Mouse (Mus musculus) G1E-ER4 (cell line): ENCODE results near the gene Pard3. TPM values are rescaled to one million over a fixed set of nuclear protein-coding genes. Genes with fewer than 3 reads are reported as not detected.

Source experiments
- GATA1 ChIP-seq: IDR thresholded peaks from one replicate; pipeline ENCODE4 v1.8.0; 2012; ENCODE audit warnings: low read length, inconsistent platforms
- polyA plus RNA-seq: library from polyadenylated mRNA; stranded (reverse); fragments of >175 nt; gene quantifications from 2 replicates; pipeline ENCODE4 v1.2.3, GENCODE M21; 2012

Gene Pard3
- polyA plus RNA-seq, 1 experiment = 0.09 TPM

GRCm38 (mm10) chr8:127552836-127553235 is 489.1 kb downstream of the Pard3 start:
- no peak for TF ChIP-seq GATA1

- TF ChIP-seq GATA1 = no peak
These were observed 489.9 kb downstream of the Pard3 start for GRCm38 (mm10) chr8:127553582-127553981.

- no peak for TF ChIP-seq GATA1
These were observed 492.1 kb downstream of the Pard3 start for GRCm38 (mm10) chr8:127555795-127556194.

GRCm38 (mm10) chr8:127556964-127557363 is 493.3 kb downstream of the Pard3 start:
- TF ChIP-seq GATA1 = no peak

GRCm38 (mm10) chr8:127557566-127557965 is 493.9 kb downstream of the Pard3 start:
- TF ChIP-seq GATA1 = no peak

- no peak for TF ChIP-seq GATA1
These were observed 499.9 kb downstream of the Pard3 start for GRCm38 (mm10) chr8:127563634-127564033.

- TF ChIP-seq GATA1 = no peak
These were observed 500.7 kb downstream of the Pard3 start for GRCm38 (mm10) chr8:127564426-127564825.

GRCm38 (mm10) chr8:127569212-127569611 is 505.5 kb downstream of the Pard3 start:
- TF ChIP-seq GATA1 = no peak

GRCm38 (mm10) chr8:127570527-127570926 is 506.8 kb downstream of the Pard3 start:
- TF ChIP-seq GATA1 = no peak

- no peak for TF ChIP-seq GATA1
These were observed 508.8 kb downstream of the Pard3 start for GRCm38 (mm10) chr8:127572493-127572892.

- no peak for TF ChIP-seq GATA1
These were observed 513.0 kb downstream of the Pard3 start for GRCm38 (mm10) chr8:127576657-127577056.

GRCm38 (mm10) chr8:127577656-127578055 is 514.0 kb downstream of the Pard3 start:
- TF ChIP-seq GATA1 = no peak

- TF ChIP-seq GATA1 = no peak
These were observed 515.7 kb downstream of the Pard3 start for GRCm38 (mm10) chr8:127579436-127579835.

GRCm38 (mm10) chr8:127583429-127583828 is 519.7 kb downstream of the Pard3 start:
- TF ChIP-seq GATA1 = no peak

GRCm38 (mm10) chr8:127585618-127586017 is 521.9 kb downstream of the Pard3 start:
- TF ChIP-seq GATA1 = no peak

- TF ChIP-seq GATA1 = no peak
These were observed 523.0 kb downstream of the Pard3 start for GRCm38 (mm10) chr8:127586681-127587080.

- TF ChIP-seq GATA1 = no peak
These were observed 524.6 kb downstream of the Pard3 start for GRCm38 (mm10) chr8:127588313-127588712.

GRCm38 (mm10) chr8:127589291-127589690 is 525.6 kb downstream of the Pard3 start:
- no peak for TF ChIP-seq GATA1
